Mouse (Mus musculus) adipocyte (in vitro differentiated cells): ENCODE measurements at regions not wholly inside any gene's neighbourhood (a gene's known extent, or its start where the extent isn't known, plus 50 kb on each side); places are given as distances from the start of the nearest gene placed in this dataset.
"Not testable (repeated sequence)": the region's sequence is repeated elsewhere in the genome, so short reads cannot be mapped to it uniquely, and the experiment has no call there.

Experiments
- DNase-seq: peaks from one replicate; pipeline ENCODE4 v3.0.0-alpha.2; 2016; ENCODE audit warnings: low spot score

- DNase-seq = no peak
Measured at GRCm38 (mm10) chr12:29049801-29050200, 298.2 kb downstream of the Eipr1 start.

GRCm38 (mm10) chr12:29050516-29051251, 299.1 kb downstream of the Eipr1 start:
- no peak for DNase-seq

GRCm38 (mm10) chr12:29054367-29054766, 302.8 kb downstream of the Eipr1 start:
- no peak for DNase-seq

GRCm38 (mm10) chr12:29062025-29062637, 310.5 kb downstream of the Eipr1 start:
- no peak for DNase-seq

- DNase-seq = no peak
Measured at GRCm38 (mm10) chr12:29062801-29063200, 311.2 kb downstream of the Eipr1 start.

GRCm38 (mm10) chr12:29068180-29068579, 316.6 kb downstream of the Eipr1 start:
- DNase-seq = no peak

- DNase-seq = no peak
Measured at GRCm38 (mm10) chr12:29075096-29075852, 323.7 kb downstream of the Eipr1 start.

- DNase-seq = no peak
Measured at GRCm38 (mm10) chr12:29076606-29077005, 325.0 kb downstream of the Eipr1 start.

- no peak for DNase-seq
Measured at GRCm38 (mm10) chr12:29079011-29079410, 327.4 kb downstream of the Eipr1 start.

- no peak for DNase-seq
Measured at GRCm38 (mm10) chr12:29083426-29084221, 332.0 kb downstream of the Eipr1 start.

- DNase-seq = not testable (repeated sequence)
Measured at GRCm38 (mm10) chr12:29087245-29087644, 335.6 kb downstream of the Eipr1 start.

- no peak for DNase-seq
Measured at GRCm38 (mm10) chr12:29089634-29090033, 338.0 kb downstream of the Eipr1 start.

- DNase-seq = no peak
Measured at GRCm38 (mm10) chr12:29090451-29090850, 338.8 kb downstream of the Eipr1 start.

- no peak for DNase-seq
Measured at GRCm38 (mm10) chr12:29095406-29096032, 343.9 kb downstream of the Eipr1 start.

GRCm38 (mm10) chr12:29096033-29096913, 344.7 kb downstream of the Eipr1 start:
- no peak for DNase-seq

GRCm38 (mm10) chr12:29100042-29100570, 348.5 kb downstream of the Eipr1 start:
- no peak for DNase-seq

- DNase-seq = no peak
Measured at GRCm38 (mm10) chr12:29106893-29107719, 355.5 kb downstream of the Eipr1 start.

GRCm38 (mm10) chr12:29107720-29108051, 356.1 kb downstream of the Eipr1 start:
- DNase-seq = no peak

GRCm38 (mm10) chr12:29118336-29118735, 366.7 kb downstream of the Eipr1 start:
- no peak for DNase-seq

- DNase-seq = no peak
Measured at GRCm38 (mm10) chr12:29121159-29121558, 369.6 kb downstream of the Eipr1 start.
